Mouse (Mus musculus) MEL (cell line): ENCODE results near the gene Ttc34. TPM values are rescaled to one million over a fixed set of nuclear protein-coding genes. Genes with fewer than 3 reads are reported as not detected.
A peak's percentile ranks its signal among the peaks of the same experiment; 100 is the strongest.

Experiments
- DNase-seq: peaks from one replicate; pipeline ENCODE4 v3.0.0; 2011; ENCODE audit warnings: low read depth, low spot score
- H3K27ac ChIP-seq: 2 replicates; pipeline ENCODE4 v1.5.1; 2012; ENCODE audit warnings: low read depth, mild to moderate bottlenecking, control low read depth, low read length, moderate library complexity; ENCODE audit not compliant: control insufficient read depth
- H3K27me3 ChIP-seq, 2 experiments: fragments of 150-350 bp in 1 of 2; sonication (generic) in 1 of 2; 2 replicates each; pipeline ENCODE4 v1.6.1; 2012; ENCODE audit warnings: low read length in 2 of 2, mild to moderate bottlenecking in 2 of 2, improper control_type of control experiment in 1 of 2, moderate library complexity in 1 of 2; ENCODE audit not compliant: insufficient read depth in 2 of 2, control insufficient read depth in 1 of 2
- H3K36me3 ChIP-seq, 2 experiments: 2 replicates each; pipeline ENCODE4 v1.6.1; 2012 to 2014; ENCODE audit warnings: low read length in 2 of 2, improper control_type of control experiment in 1 of 2, inconsistent platforms in 1 of 2, mild to moderate bottlenecking in 1 of 2; ENCODE audit not compliant: insufficient read depth in 2 of 2, control insufficient read depth in 1 of 2
- H3K4me1 ChIP-seq, 2 experiments: fragments of 150-350 bp in 1 of 2; sonication (generic) in 1 of 2; 2 replicates each; pipeline ENCODE4 v1.6.1; 2012; ENCODE audit warnings: low read length in 2 of 2, improper control_type of control experiment in 1 of 2, mild to moderate bottlenecking in 1 of 2; ENCODE audit not compliant: insufficient read depth in 2 of 2, control insufficient read depth in 1 of 2
- H3K4me3 ChIP-seq, 2 experiments: fragments of 150-350 bp in 1 of 2; sonication (generic) in 1 of 2; 2 replicates each; pipeline ENCODE4 v1.5.1; 2012; ENCODE audit warnings: low read depth in 2 of 2, low read length in 2 of 2, mild to moderate bottlenecking in 2 of 2, moderate library complexity in 2 of 2, control low read depth in 1 of 2, improper control_type of control experiment in 1 of 2; ENCODE audit not compliant: control insufficient read depth in 1 of 2, insufficient read depth in 1 of 2
- H3K79me2 ChIP-seq: 2 replicates; pipeline ENCODE4 v1.6.1; 2012; ENCODE audit warnings: mild to moderate bottlenecking, low read length, moderate library complexity; ENCODE audit not compliant: control insufficient read depth, poor library complexity, insufficient read depth
- H3K9ac ChIP-seq: 2 replicates; pipeline ENCODE4 v1.6.1; 2012; ENCODE audit warnings: low read depth, mild to moderate bottlenecking, control low read depth, low read length, moderate library complexity; ENCODE audit not compliant: control insufficient read depth, poor library complexity, severe bottlenecking
- H3K9me3 ChIP-seq: fragments of 150-350 bp; sonication (generic); replicated peaks from 2 replicates; pipeline ENCODE4 v1.6.1; 2012; ENCODE audit warnings: mild to moderate bottlenecking, low read length, improper control_type of control experiment, moderate library complexity; ENCODE audit not compliant: insufficient read depth
- EP300 ChIP-seq, 2 experiments: IDR thresholded peaks; 2 replicates each; pipeline ENCODE4 v1.6.1; 2011; ENCODE audit warnings: improper control_type of control experiment in 2 of 2, low read length in 2 of 2, low read depth in 1 of 2, mild to moderate bottlenecking in 1 of 2
- ETS1 ChIP-seq: IDR thresholded peaks from 2 replicates; pipeline ENCODE4 v1.6.1; 2012; ENCODE audit warnings: low read depth, mild to moderate bottlenecking, inconsistent platforms, low read length, improper control_type of control experiment, moderate library complexity
- GATA1 ChIP-seq: IDR thresholded peaks from 2 replicates; pipeline ENCODE4 v1.6.1; 2011; ENCODE audit warnings: low read depth, low read length, improper control_type of control experiment
- HCFC1 ChIP-seq: IDR thresholded peaks from 2 replicates; pipeline ENCODE4 v1.6.1; 2012; ENCODE audit warnings: low read depth, mild to moderate bottlenecking, inconsistent platforms, low read length, improper control_type of control experiment, moderate library complexity
- MXI1 ChIP-seq: IDR thresholded peaks from 2 replicates; pipeline ENCODE4 v1.6.1; 2011; ENCODE audit warnings: mild to moderate bottlenecking, low read depth, low read length, improper control_type of control experiment
- MYC ChIP-seq: IDR thresholded peaks from 2 replicates; pipeline ENCODE4 v1.6.1; 2011; ENCODE audit warnings: low read depth, mild to moderate bottlenecking, low read length, improper control_type of control experiment, moderate library complexity
- NELFE ChIP-seq: IDR thresholded peaks from 2 replicates; pipeline ENCODE4 v1.6.1; 2011; ENCODE audit warnings: low read depth, low read length, improper control_type of control experiment
- POLR2AphosphoS5 ChIP-seq: IDR thresholded peaks from 2 replicates; pipeline ENCODE4 v1.6.1; 2012; ENCODE audit warnings: low read depth, borderline replicate concordance, mild to moderate bottlenecking, inconsistent platforms, low read length, moderate library complexity, mixed read lengths
- RCOR1 ChIP-seq: IDR thresholded peaks from 2 replicates; pipeline ENCODE4 v1.6.1; 2012; ENCODE audit warnings: low read depth, mild to moderate bottlenecking, inconsistent platforms, low read length, improper control_type of control experiment
- SIN3A ChIP-seq: IDR thresholded peaks from 2 replicates; pipeline ENCODE4 v1.6.1; 2012; ENCODE audit warnings: low read length, improper control_type of control experiment, inconsistent platforms
- TAL1 ChIP-seq: IDR thresholded peaks from 2 replicates; pipeline ENCODE4 v1.6.1; 2012; ENCODE audit warnings: mild to moderate bottlenecking, inconsistent platforms, low read length, moderate library complexity, mixed read lengths
- TBP ChIP-seq: IDR thresholded peaks from 2 replicates; pipeline ENCODE4 v1.8.0; 2011; ENCODE audit warnings: low read depth, low read length, improper control_type of control experiment
- TCF12 ChIP-seq: IDR thresholded peaks from 2 replicates; pipeline ENCODE4 v1.6.1; 2014; ENCODE audit warnings: low read depth, mild to moderate bottlenecking, inconsistent platforms, low read length, improper control_type of control experiment, moderate library complexity
- UBTF ChIP-seq: IDR thresholded peaks from 2 replicates; pipeline ENCODE4 v1.6.1; 2012; ENCODE audit warnings: low read depth, mild to moderate bottlenecking, inconsistent platforms, low read length, improper control_type of control experiment, moderate library complexity, borderline replicate concordance; ENCODE audit not compliant: insufficient read depth
- USF1 ChIP-seq: IDR thresholded peaks from 2 replicates; pipeline ENCODE4 v1.6.1; 2014; ENCODE audit warnings: low read depth, mild to moderate bottlenecking, inconsistent platforms, low read length, improper control_type of control experiment, moderate library complexity
- ZC3H11A ChIP-seq: IDR thresholded peaks from 2 replicates; pipeline ENCODE4 v1.6.1; 2012; ENCODE audit warnings: low read depth, mild to moderate bottlenecking, inconsistent platforms, low read length, improper control_type of control experiment
- ZNF384 ChIP-seq: IDR thresholded peaks from 2 replicates; pipeline ENCODE4 v1.6.1; 2012; ENCODE audit warnings: low read depth, mild to moderate bottlenecking, inconsistent platforms, low read length, improper control_type of control experiment
- polyA plus RNA-seq, 2 experiments: library from polyadenylated mRNA; stranded (reverse) in 1 of 2; unstranded in 1 of 2; fragments of >175 nt in 1 of 2; fragments of >200 nt in 1 of 2; gene quantifications; 2 replicates each; pipeline versions ENCODE4 v1.2.1 to v1.2.4; 2012; ENCODE audit warnings: low replicate concordance in 2 of 2, low read depth in 1 of 2; ENCODE audit not compliant: insufficient read length in 2 of 2, insufficient read depth in 1 of 2, missing spikeins in 1 of 2
- total RNA-seq: library from RNA; depleted of rRNA; stranded (reverse); fragments of 300-350 nt; gene quantifications from 2 replicates; pipeline ENCODE4 v1.2.3, GENCODE M21; 2012

The Ttc34 gene
- total and polyA plus RNA-seq, 3 experiments = not detected

- TF ChIP-seq NELFE = peak; percentile 41
- TF ChIP-seq POLR2AphosphoS5 = no peak
- no peak for TF ChIP-seq EP300 (IDR thresholded peaks at IDR 0.05; ENCODE audit: low read depth in 1 of 2, low read length in 2 of 2)
Observed at GRCm38 (mm10) chr4:154877864-154878548, 40.7 kb downstream of the Ttc34 start (continued).

- H3K79me2 ChIP-seq = no peaks in the 10 kb centered on the region
- H3K27me3 ChIP-seq = no peaks in the 10 kb centered on the region; a peak in 1 of 4 replicates
- H3K9me3 ChIP-seq = no peaks in the 10 kb centered on the region
- peaks cover 0 to 9% of the 10 kb centered on the region in 2 experiments; a peak in 3 of 4 replicates for H3K4me1 ChIP-seq
- peak overlapping the region in 1 of 2 experiments; percentile 33; a peak in 1 of 4 replicates for H3K4me3 ChIP-seq
- peaks cover 0 to 3% of the 10 kb centered on the region in 2 experiments; a peak in 1 of 4 replicates for H3K36me3 ChIP-seq
- peak; percentile 72 for TF ChIP-seq SIN3A
- TF ChIP-seq RCOR1 = peak; percentile 33; the same call in 1 of the 2 replicates
- TF ChIP-seq ZNF384 = no peak
- TF ChIP-seq GATA1 = peak; percentile 67
- 0 out of 2 replicates have a peak, but pooled peaks have one; percentile 25 for TF ChIP-seq TBP
- peak in 1 of 2 experiments; percentile 60; a peak in 2 of 4 replicates for TF ChIP-seq EP300 (IDR thresholded peaks at IDR 0.05; ENCODE audit: low read depth in 1 of 2, low read length in 2 of 2)
- peak; percentile 67 for TF ChIP-seq TCF12
- TF ChIP-seq UBTF = no peak
- TF ChIP-seq TAL1 = peak; percentile 84
- 0 out of 2 replicates have a peak, but pooled peaks have one; percentile 48 for TF ChIP-seq MYC
- peak; percentile 98 for TF ChIP-seq ETS1
- no peak overlapping the region for H3K9ac ChIP-seq
- no peak overlapping the region; the same call in 1 of the 2 replicates for H3K27ac ChIP-seq
- DNase-seq = peak; percentile 85
Observed at GRCm38 (mm10) chr4:154880730-154881129, 43.5 kb downstream of the Ttc34 start.

- Histone ChIP-seq H3K36me3 (peaks cover 0 to 3% of the 10 kb centered on the region in 2 experiments; a peak in 1 of 4 replicates), H3K9ac (no peak overlapping the region), H3K27me3 (no peaks in the 10 kb centered on the region), H3K4me3 (no peak overlapping the region), H3K9me3 (no peaks in the 10 kb centered on the region), H3K79me2 (no peaks in the 10 kb centered on the region), H3K27ac (no peak overlapping the region), H3K4me1 (peaks cover 0 to 9% of the 10 kb centered on the region in 2 experiments; a peak in 3 of 4 replicates)
- TF ChIP-seq ZC3H11A (no peak), TAL1 (no peak), HCFC1 (no peak), MXI1 (no peak), USF1 (no peak)
- peak; percentile 30 for DNase-seq
Observed at GRCm38 (mm10) chr4:154882014-154882659, 44.9 kb downstream of the Ttc34 start.
